Mouse (Mus musculus) thymus, adult 2 months (tissue): ENCODE data around the gene Gm29609.

Source experiments
- CTCF ChIP-seq: fragments of 200-500 bp; IDR thresholded peaks from 2 replicates; pipeline ENCODE4 v1.5.1; 2012; ENCODE audit warnings: mild to moderate bottlenecking, control low read depth, low read length, moderate library complexity, borderline replicate concordance; ENCODE audit not compliant: control insufficient read depth, poor library complexity, insufficient read depth; ENCODE audit errors: extremely low read depth
- POLR2A ChIP-seq: fragments of 200-500 bp; IDR thresholded peaks from 2 replicates; pipeline ENCODE4 v1.6.1; 2012; ENCODE audit warnings: mild to moderate bottlenecking, low read length, control low read depth, moderate library complexity; ENCODE audit not compliant: control insufficient read depth, poor library complexity, insufficient read depth; ENCODE audit errors: extremely low read depth

DNA sequence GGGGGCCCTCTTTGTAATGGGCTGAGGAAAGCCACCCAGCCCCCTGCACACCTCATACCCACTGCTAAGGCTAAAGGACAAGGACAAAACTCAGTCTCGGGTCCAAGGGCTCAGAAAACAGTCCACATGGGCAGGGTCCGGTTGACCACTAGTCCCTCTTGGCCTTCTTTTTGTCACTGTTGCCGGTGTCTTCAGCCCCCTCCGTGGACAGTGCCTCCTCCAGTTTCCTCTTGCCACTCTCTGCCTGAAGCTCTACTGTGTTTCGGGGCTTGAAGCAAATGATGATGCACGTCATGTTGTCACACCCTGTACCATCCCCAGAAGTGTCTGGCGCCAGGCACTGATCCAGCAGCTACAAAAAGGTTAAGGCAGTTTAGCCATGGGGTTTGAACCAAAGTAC lies 23.2 kb upstream of the Gm29609 start:
- TF ChIP-seq POLR2A (no peak), CTCF (no peak)
